Mouse (Mus musculus): Measurements from ENCODE around the gene Ppp6c.
"Not testable (repeated sequence)": the region's sequence is repeated elsewhere in the genome, so short reads cannot be mapped to it uniquely, and the experiment has no call there.

Ppp6c gene

DNA sequence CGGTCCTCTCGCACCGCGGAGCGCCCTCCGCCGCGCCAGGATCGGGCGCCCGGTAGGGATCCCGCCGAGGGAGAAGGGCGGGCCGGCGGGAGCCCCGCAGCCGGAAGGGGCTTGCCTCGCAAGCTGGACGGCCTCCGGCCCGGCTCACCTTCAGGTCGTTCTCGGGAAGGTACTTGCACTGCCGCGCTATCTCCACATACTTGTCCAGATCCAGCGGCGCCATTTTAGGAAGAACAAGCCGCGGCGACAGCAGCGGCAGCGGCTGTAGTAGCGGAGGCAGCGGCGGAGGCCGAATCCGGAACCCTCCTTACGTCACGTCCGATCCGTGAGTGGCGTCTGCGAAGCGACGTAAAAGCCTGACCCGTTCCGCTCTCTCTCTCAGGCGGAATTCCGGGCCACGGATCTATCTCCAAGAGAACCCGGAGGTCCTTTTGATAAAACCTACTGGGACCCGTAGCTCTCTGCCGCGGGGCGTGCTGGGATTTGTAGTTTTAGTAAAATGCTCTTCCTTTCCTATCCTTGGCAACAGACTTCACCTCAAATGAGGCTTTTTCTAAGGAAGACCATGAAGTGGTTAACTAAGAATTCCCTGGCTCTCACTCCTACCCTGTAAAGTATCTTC lies at the start of gene Ppp6c:
Gene Ppp6c (minus strand): TSS at position 433 of the 622 bp plus-strand sequence.
- DNase-seq = peak; percentile 99

- peak; percentile 60 for DNase-seq
Observed at GRCm38 (mm10) chr2:39268357-39268756, 42.1 kb upstream of the Ppp6c start.

GRCm38 (mm10) chr2:39252275-39252674 lies 26.0 kb upstream of the Ppp6c start:
- not testable (repeated sequence) for DNase-seq

GRCm38 (mm10) chr2:39246862-39247261 lies 20.6 kb upstream of the Ppp6c start:
- DNase-seq = not testable (repeated sequence)

DNA sequence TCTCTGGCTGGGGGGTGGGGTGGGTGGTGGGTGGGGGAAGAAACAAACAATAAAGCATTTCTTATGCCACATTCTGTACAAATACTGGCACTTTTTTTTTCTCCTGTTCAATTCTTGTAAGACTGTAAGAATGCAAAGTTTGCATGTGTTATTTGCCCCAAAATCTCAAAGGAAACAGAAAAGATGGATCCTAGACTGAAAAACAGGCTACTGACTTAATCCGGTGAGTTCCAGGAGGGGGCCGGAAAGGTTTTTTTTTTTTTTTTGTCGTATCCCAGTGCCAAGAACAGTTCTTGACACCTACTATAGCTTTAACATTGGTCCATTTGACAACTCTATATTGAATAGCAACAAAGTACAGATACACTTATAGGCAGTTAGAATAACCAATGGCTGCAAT lies 480 bp upstream of the Ppp6c start:
- no peak for DNase-seq

DNA sequence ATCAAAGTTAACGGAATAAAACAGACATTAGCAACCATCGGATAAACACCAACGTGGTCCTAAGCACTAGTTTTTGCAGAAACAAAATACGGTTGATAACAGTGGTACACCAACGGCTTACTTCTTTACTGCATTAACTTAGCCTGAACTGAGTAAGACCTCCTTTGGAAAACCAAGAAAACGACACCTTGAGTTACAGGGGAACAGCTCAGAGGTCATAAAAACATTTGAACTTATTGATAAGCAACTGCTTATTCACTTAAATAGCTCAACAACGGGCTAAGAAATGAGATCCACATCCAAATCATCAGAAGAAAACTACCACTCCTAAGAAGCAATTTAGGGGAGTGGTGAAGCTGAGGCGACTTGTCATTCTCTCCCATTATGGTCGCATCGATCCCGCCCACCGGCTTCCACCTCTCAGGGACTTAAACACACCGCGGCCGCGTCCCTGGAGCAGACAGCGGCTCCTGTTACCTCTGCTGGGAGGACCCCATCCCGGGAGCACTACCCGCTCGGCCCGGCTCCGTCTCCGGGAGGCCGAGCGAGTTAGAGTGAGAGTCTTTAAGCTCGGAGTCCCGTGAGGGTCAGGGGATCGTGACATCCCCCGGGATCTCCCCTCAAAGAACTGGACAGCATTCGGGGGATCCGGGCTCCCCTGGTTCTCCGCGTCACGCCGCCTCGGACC lies 776 bp downstream of the Ppp6c start:
- DNase-seq = peak; percentile 27

- no peak for DNase-seq
Observed at GRCm38 (mm10) chr2:39224621-39225020, 1.6 kb downstream of the Ppp6c start.

DNA sequence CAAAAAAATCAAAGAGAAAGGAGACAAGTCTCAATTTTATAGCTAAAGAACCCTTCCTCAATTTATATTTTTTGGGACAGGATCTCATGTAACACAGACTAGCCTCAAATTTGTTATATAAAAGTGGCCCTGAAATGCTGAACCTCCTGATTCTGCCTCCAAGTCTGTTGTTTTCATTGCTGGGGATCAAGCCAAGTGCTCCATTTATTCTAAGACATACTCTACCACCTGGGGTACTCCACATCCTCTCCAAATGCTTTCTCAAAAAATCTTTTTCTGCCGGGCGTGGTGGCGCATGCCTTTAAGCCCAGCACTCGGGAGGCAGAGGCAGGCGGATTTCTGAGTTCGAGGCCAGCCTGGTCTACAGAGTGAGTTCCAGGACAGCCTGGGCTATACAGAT lies 6.2 kb downstream of the Ppp6c start:
- no peak for DNase-seq

GRCm38 (mm10) chr2:39219034-39219433 lies 7.2 kb downstream of the Ppp6c start:
- no peak for DNase-seq

GRCm38 (mm10) chr2:39217150-39217549 lies 9.1 kb downstream of the Ppp6c start:
- no peak for DNase-seq

DNA sequence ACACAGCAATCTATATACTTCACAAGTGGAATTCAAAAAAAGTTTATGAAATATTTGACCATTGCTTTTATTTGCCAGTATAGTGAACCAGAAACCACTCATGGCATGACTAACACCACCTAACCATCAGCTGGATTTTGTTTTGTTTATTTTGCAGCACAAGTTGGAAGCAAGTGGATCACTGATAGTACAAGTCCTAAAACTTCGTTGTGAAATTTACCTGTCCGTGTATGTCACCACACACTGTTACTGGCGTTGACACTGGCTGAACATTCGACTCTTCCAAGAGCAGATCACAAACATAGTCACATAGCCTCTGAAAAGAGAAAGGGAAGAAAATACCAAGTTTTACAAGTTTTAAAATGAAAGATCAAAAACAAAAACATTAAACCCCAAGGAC lies 15.5 kb downstream of the Ppp6c start:
- DNase-seq = no peak

GRCm38 (mm10) chr2:39203359-39203758 lies 22.9 kb downstream of the Ppp6c start:
- no peak for DNase-seq

- DNase-seq = no peak
Observed at GRCm38 (mm10) chr2:39194809-39195208, 31.4 kb downstream of the Ppp6c start.

- peak; percentile 99 for DNase-seq
Observed at GRCm38 (mm10) chr2:39190561-39191056, 35.6 kb downstream of the Ppp6c start, which contains the start of gene Scai. Gene Scai (minus strand): TSS chr2:39190734.

- no peak for DNase-seq
Observed at GRCm38 (mm10) chr2:39189961-39190560, 36.2 kb downstream of the Ppp6c start.

- no peak for DNase-seq
Observed at GRCm38 (mm10) chr2:39185942-39186341, 40.3 kb downstream of the Ppp6c start.

DNA sequence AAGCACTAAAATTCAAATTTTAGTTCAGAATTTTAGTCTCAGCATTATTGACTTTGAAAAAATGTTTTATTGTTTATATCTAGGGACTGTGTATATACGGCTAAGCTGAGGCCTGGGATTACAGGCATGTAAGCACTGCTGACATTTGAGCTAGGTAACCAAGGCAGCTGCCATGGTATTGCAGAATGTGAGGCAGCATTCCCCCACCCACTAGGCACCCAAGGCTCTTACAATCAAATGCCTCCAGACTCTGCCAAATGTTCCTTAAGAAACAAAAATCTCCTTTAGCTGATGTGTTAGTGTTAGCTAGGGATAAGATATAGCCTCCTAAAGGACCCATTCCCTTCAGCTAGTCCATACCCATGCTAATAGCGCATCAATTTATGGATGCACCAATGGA lies 42.7 kb downstream of the Ppp6c start:
- DNase-seq = no peak

- no peak for DNase-seq
Observed at GRCm38 (mm10) chr2:39160996-39161395, 65.3 kb downstream of the Ppp6c start.

- no peak for DNase-seq
Observed at GRCm38 (mm10) chr2:39157916-39158315, 68.3 kb downstream of the Ppp6c start.

- DNase-seq = no peak
Observed at GRCm38 (mm10) chr2:39156821-39157220, 69.4 kb downstream of the Ppp6c start.

DNA sequence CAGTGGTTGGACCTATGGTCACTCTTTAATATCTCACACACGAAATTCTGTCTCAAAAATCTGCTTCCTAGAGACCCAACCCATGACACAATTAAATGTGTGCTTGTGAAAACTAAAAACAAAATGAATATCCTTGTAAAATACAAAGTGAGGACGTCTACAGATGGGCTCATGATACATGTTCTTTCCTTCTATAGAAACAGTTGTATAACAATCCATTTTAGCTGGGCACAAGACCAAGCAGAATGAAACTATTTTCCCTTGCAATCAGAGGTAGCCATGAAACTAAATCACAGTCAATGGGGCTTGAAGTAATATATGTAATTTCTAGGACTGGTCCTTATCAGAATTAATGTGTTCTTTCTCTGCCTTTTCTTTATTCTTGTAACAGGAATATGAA lies 75.3 kb downstream of the Ppp6c start:
- DNase-seq = no peak

DNA sequence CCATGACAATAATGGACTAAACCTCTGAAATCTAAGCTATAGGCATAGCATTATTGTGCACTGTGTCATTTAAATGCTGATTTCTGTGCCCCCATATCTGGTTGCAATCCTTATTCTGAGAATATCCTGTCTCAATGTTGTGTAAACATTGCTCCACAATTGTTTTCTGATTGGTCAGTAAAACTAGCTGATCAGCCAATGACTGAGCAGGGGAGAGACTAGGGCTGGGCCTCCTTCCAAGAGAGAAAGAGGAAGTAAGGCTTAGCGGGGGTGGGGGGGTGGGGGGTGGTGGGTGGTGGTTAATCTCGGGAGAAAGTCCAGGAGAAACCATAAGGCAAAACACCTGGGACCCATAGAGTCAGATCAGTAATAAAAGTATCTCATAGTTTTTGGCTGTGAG lies 78.2 kb downstream of the Ppp6c start:
- no peak for DNase-seq

- DNase-seq = no peak
Observed at GRCm38 (mm10) chr2:39146469-39146868, 79.8 kb downstream of the Ppp6c start.
